Mouse (Mus musculus): ENCODE results near the gene Limk2.

Gene Limk2

GRCm38 (mm10) chr11:3408997-3409732, at the start of gene Limk2:
TSS of gene Limk2 (minus strand) at chr11:3409189.
- peak; percentile 98 for DNase-seq (ENCODE audit: low spot score)

- no peak for DNase-seq (ENCODE audit: low spot score)
Observed at GRCm38 (mm10) chr11:3458428-3459104, 49.6 kb upstream of the Limk2 start.

GRCm38 (mm10) chr11:3456354-3456753, 47.4 kb upstream of the Limk2 start:
- DNase-seq (ENCODE audit: low spot score): peak; percentile 71

GRCm38 (mm10) chr11:3454506-3454905, 45.5 kb upstream of the Limk2 start:
- no peak for DNase-seq (ENCODE audit: low spot score)

GRCm38 (mm10) chr11:3453467-3453866, 44.5 kb upstream of the Limk2 start:
- DNase-seq (ENCODE audit: low spot score): peak; percentile 59

GRCm38 (mm10) chr11:3452769-3453168, 43.8 kb upstream of the Limk2 start:
- DNase-seq (ENCODE audit: low spot score): peak; percentile 57

GRCm38 (mm10) chr11:3452167-3452639, 43.2 kb upstream of the Limk2 start, which contains the start of gene Rnf185:
TSS of gene Rnf185 (minus strand) at chr11:3452363.
- DNase-seq (ENCODE audit: low spot score): peak; percentile 99

GRCm38 (mm10) chr11:3451701-3452163, 42.7 kb upstream of the Limk2 start:
- peak; percentile 57 for DNase-seq (ENCODE audit: low spot score)

GRCm38 (mm10) chr11:3444875-3445274, 35.9 kb upstream of the Limk2 start:
- no peak for DNase-seq (ENCODE audit: low spot score)

- no peak for DNase-seq (ENCODE audit: low spot score)
Observed at GRCm38 (mm10) chr11:3443091-3443490, 34.1 kb upstream of the Limk2 start.

- DNase-seq (ENCODE audit: low spot score): no peak
Observed at GRCm38 (mm10) chr11:3442677-3443076, 33.7 kb upstream of the Limk2 start.

- peak; percentile 87 for DNase-seq (ENCODE audit: low spot score)
Observed at GRCm38 (mm10) chr11:3441696-3442443, 32.9 kb upstream of the Limk2 start.

- no peak for DNase-seq (ENCODE audit: low spot score)
Observed at GRCm38 (mm10) chr11:3437621-3438020, 28.6 kb upstream of the Limk2 start.

- peak; percentile 86 for DNase-seq (ENCODE audit: low spot score)
Observed at GRCm38 (mm10) chr11:3433809-3434208, 24.8 kb upstream of the Limk2 start.

GRCm38 (mm10) chr11:3431976-3432603, 23.1 kb upstream of the Limk2 start:
- no peak for DNase-seq (ENCODE audit: low spot score)

GRCm38 (mm10) chr11:3431515-3431914, 22.5 kb upstream of the Limk2 start:
- no peak for DNase-seq (ENCODE audit: low spot score)

GRCm38 (mm10) chr11:3428632-3429031, 19.6 kb upstream of the Limk2 start:
- no peak for DNase-seq (ENCODE audit: low spot score)

GRCm38 (mm10) chr11:3427697-3428230, 18.8 kb upstream of the Limk2 start:
- no peak for DNase-seq (ENCODE audit: low spot score)

- no peak for DNase-seq (ENCODE audit: low spot score)
Observed at GRCm38 (mm10) chr11:3422242-3422641, 13.3 kb upstream of the Limk2 start.

GRCm38 (mm10) chr11:3418741-3419140, 9.8 kb upstream of the Limk2 start:
- DNase-seq (ENCODE audit: low spot score): no peak

GRCm38 (mm10) chr11:3417795-3418194, 8.8 kb upstream of the Limk2 start:
- no peak for DNase-seq (ENCODE audit: low spot score)

- no peak for DNase-seq (ENCODE audit: low spot score)
Observed at GRCm38 (mm10) chr11:3416399-3416798, 7.4 kb upstream of the Limk2 start.
